In genomic region chr9:98313587-98313986, GRCm38 (mm10) we compare ENCODE assay signal across 13 mouse cellular contexts. TPM values are rescaled to one million over a fixed set of nuclear protein-coding genes. Genes with fewer than 3 reads are reported as not detected.
DNase-seq lines count a peak whose midpoint lies in the region; ATAC-seq and TF ChIP-seq lines count a peak whose summit lies in the region.
"Had no signal": no experiment of that assay in that cellular context is flagged by ENCODE, and none has a peak within 500 bp of the region (broad histone marks: within the 10 kb centered on the region; RNA-seq: fewer than 3 reads in every experiment).

No protein-coding gene starts in this region.

- peak overlapping the region; percentile 69 for H3K4me2 ChIP-seq in liver, embryonic 12.5 days
- H3K4me2 ChIP-seq: lung, embryonic 15.5 days; midbrain, embryonic 13.5 days; neural tube, embryonic 12.5 days had no signal

- H3K27ac ChIP-seq in MEL (ENCODE audit: control insufficient read depth, low read depth, low read length) = peak overlapping the region; percentile 50
- H3K27ac ChIP-seq in liver, embryonic 12.5 days = peak overlapping the region; percentile 93
- H3K27ac ChIP-seq: hindbrain, embryonic 10.5 days; lung, embryonic 15.5 days; midbrain, embryonic 13.5 days; neural tube, embryonic 12.5 days had no signal

- H3K4me1 ChIP-seq in MEL (ENCODE audit: control insufficient read depth in 1 of 2, insufficient read depth in 2 of 2, low read length in 2 of 2) = peaks cover 3 to 14% of the 10 kb centered on the region in 2 experiments
- H3K4me1 ChIP-seq in liver, embryonic 12.5 days = peaks cover 62% of the 10 kb centered on the region
- H3K4me1 ChIP-seq: lung, embryonic 15.5 days had no signal

- H3K4me3 ChIP-seq in MEL (ENCODE audit: control insufficient read depth in 1 of 2, insufficient read depth in 1 of 2, low read depth in 2 of 2, low read length in 2 of 2) = peak overlapping the region; percentile 39 to 41
- H3K4me3 ChIP-seq in liver, embryonic 12.5 days = peak overlapping the region; percentile 30
- H3K4me3 ChIP-seq: hindbrain, embryonic 10.5 days; lung, embryonic 15.5 days; midbrain, embryonic 13.5 days; neural tube, embryonic 12.5 days had no signal

- 24% methylated on average over 6 of the region's 6 CpGs for WGBS in liver, embryonic 12.5 days (ENCODE audit: insufficient replicate concordance)

- H3K9me3 ChIP-seq in MEL (replicated peaks; ENCODE audit: insufficient read depth, low read length) = no peaks in the 10 kb centered on the region
- 0 out of 2 replicates have a peak, but pooled peaks cover 6% of the 10 kb centered on the region for H3K9me3 ChIP-seq in liver, embryonic 12.5 days (replicated peaks)
- H3K9me3 ChIP-seq: hindbrain, embryonic 10.5 days; lung, embryonic 15.5 days; midbrain, embryonic 13.5 days had no signal

- peak overlapping the region; percentile 7 for H3K9ac ChIP-seq in MEL (ENCODE audit: control insufficient read depth, low read depth, low read length, poor library complexity, severe bottlenecking)
- peak overlapping the region; percentile 62 for H3K9ac ChIP-seq in liver, embryonic 12.5 days
- H3K9ac ChIP-seq: lung, embryonic 15.5 days; midbrain, embryonic 13.5 days; neural tube, embryonic 12.5 days had no signal

- H3K27me3 ChIP-seq in MEL (ENCODE audit: control insufficient read depth in 1 of 2, insufficient read depth in 2 of 2, low read length in 2 of 2) = no peaks in the 10 kb centered on the region
- H3K27me3 ChIP-seq in liver, embryonic 12.5 days (replicated peaks) = no peaks in the 10 kb centered on the region
- H3K27me3 ChIP-seq: lung, embryonic 15.5 days; midbrain, embryonic 13.5 days; neural tube, embryonic 12.5 days had no signal

- TF ChIP-seq EP300 in MEL (IDR thresholded peaks at IDR 0.05; ENCODE audit: low read depth in 1 of 2, low read length in 2 of 2) = peak; percentile 67 to 78

- peak; percentile 45 for DNase-seq in MEL (ENCODE audit: low read depth, low spot score)
- DNase-seq in c-Kit-positive CD71-positive TER-119-negative erythroid progenitor cells, embryonic 14.5 days (ENCODE audit: low read depth) = peak; percentile 75
- DNase-seq in spleen, postnatal 14 days (ENCODE audit: low spot score in 2 of 2) = peak; percentile 20 to 27
- no peak for DNase-seq in kidney, adult 8-10 months
- no peak for DNase-seq in kidney, postnatal 4 days
- no peak for DNase-seq in adrenal gland, adult 18-20 months (ENCODE audit: low spot score in 2 of 2)
- DNase-seq: kidney, adult 2 months; thymus, postnatal 14 days had no signal

- TF ChIP-seq RAD21 in MEL (IDR thresholded peaks at IDR 0.05; ENCODE audit: low read depth, low read length) = no peak

- TF ChIP-seq POLR2A in MEL (IDR thresholded peaks at IDR 0.05; ENCODE audit: control insufficient read depth in 1 of 2, insufficient read depth in 1 of 2, low read depth in 1 of 2, low read length in 2 of 2, poor library complexity in 1 of 2) = no peak

- H3K79me2 ChIP-seq in MEL (ENCODE audit: control insufficient read depth, insufficient read depth, low read length, poor library complexity) = no peaks in the 10 kb centered on the region

- ATAC-seq in liver, embryonic 12.5 days = peak; percentile 96
- ATAC-seq: midbrain, embryonic 13.5 days had no signal

- peaks cover 0 to 9% of the 10 kb centered on the region in 2 experiments; a peak in 2 of 4 replicates for H3K36me3 ChIP-seq in MEL (ENCODE audit: control insufficient read depth in 1 of 2, insufficient read depth in 2 of 2, low read length in 2 of 2)
- H3K36me3 ChIP-seq in liver, embryonic 12.5 days = peaks cover 73% of the 10 kb centered on the region
- H3K36me3 ChIP-seq: hindbrain, embryonic 10.5 days; lung, embryonic 15.5 days; midbrain, embryonic 13.5 days; neural tube, embryonic 12.5 days had no signal

- no peak for TF ChIP-seq CTCF in MEL (IDR thresholded peaks at IDR 0.05 in 2 of 3, conservative IDR thresholded peaks at IDR 0.05 in 1 of 3; ENCODE audit: control insufficient read depth in 1 of 3, insufficient read depth in 1 of 3, low read depth in 2 of 3, low read length in 3 of 3, poor library complexity in 1 of 3, severe bottlenecking in 1 of 3)

TF ChIP-seq in MEL, 35 proteins besides CTCF, POLR2A, EP300 and RAD21:
- TF ChIP-seq TAL1 (IDR thresholded peaks at IDR 0.05; ENCODE audit: low read length) (peak; percentile 60), TBP (IDR thresholded peaks at IDR 0.05; ENCODE audit: low read depth, low read length) (no peak), NELFE (IDR thresholded peaks at IDR 0.05; ENCODE audit: low read depth, low read length) (no peak), GATA1 (IDR thresholded peaks at IDR 0.05; ENCODE audit: low read depth, low read length) (peak; percentile 60), CHD1 (IDR thresholded peaks at IDR 0.05; ENCODE audit: low read depth, low read length) (no peak), CHD2 (IDR thresholded peaks at IDR 0.05; ENCODE audit: low read length) (no peak), ETS1 (IDR thresholded peaks at IDR 0.05; ENCODE audit: low read depth, low read length) (0 out of 2 replicates have a peak, but pooled peaks have one; percentile 10), TCF12 (IDR thresholded peaks at IDR 0.05; ENCODE audit: low read depth, low read length) (peak; percentile 77)

RNA-seq across cellular contexts. Expression of gene Nmnat3, which starts 26.4 kb away (rescaled TPM):
- 9.8 and 14.4 TPM in 2 replicates for total RNA-seq in MEL (2012; rRNA removed)
- polyA plus RNA-seq in MEL (2012; ENCODE audit: insufficient read depth in 1 of 2, insufficient read length in 2 of 2, low read depth in 1 of 2, low replicate concordance in 2 of 2, missing spikeins in 1 of 2) = 10 to 100 TPM in 1 of 2 experiments, not detected in 1; 15.2 TPM
- polyA plus RNA-seq in liver, embryonic 12.5 days (2016; fragmentation: Nextera tagmentation; extraction: Ambion mirVana) = 35.2 and 35.3 TPM in 2 replicates
- total RNA-seq in adrenal gland, adult 18-20 months (2021) = 10 to 100 TPM in 1 of 2 experiments, 1 to 10 TPM in 1; 9.8 to 13.6 TPM

Comparison
In these comparisons a context has a peak if more than half of its experiments do, and no peak if none do; other contexts are left out.
1. DNase-seq: peak in MEL (single experiment), c-Kit-positive CD71-positive TER-119-negative erythroid progenitor cells, embryonic 14.5 days (single experiment) and spleen, postnatal 14 days (2 of 2); none in kidney, adult 8-10 months (0 of 2), kidney, postnatal 4 days (0 of 2) and adrenal gland, adult 18-20 months (0 of 2).